Mouse (Mus musculus): ENCODE measurements at regions not wholly inside any gene's neighbourhood (a gene's known extent, or its start where the extent isn't known, plus 50 kb on each side); places are given as distances from the start of the nearest gene placed in this dataset.

- no peak for DNase-seq (ENCODE audit: low spot score)
Measured at GRCm38 (mm10) chr1:143071781-143072382, 568.6 kb upstream of the B3galt2 start.

- no peak for DNase-seq (ENCODE audit: low spot score)
Measured at GRCm38 (mm10) chr1:143074999-143075398, 565.5 kb upstream of the B3galt2 start.

GRCm38 (mm10) chr1:143080441-143080840 lies 560.0 kb upstream of the B3galt2 start:
- no peak for DNase-seq (ENCODE audit: low spot score)

- DNase-seq (ENCODE audit: low spot score) = no peak
Measured at GRCm38 (mm10) chr1:143096904-143097303, 543.6 kb upstream of the B3galt2 start.

- DNase-seq (ENCODE audit: low spot score) = no peak
Measured at GRCm38 (mm10) chr1:143098307-143098706, 542.2 kb upstream of the B3galt2 start.

- no peak for DNase-seq (ENCODE audit: low spot score)
Measured at GRCm38 (mm10) chr1:143122185-143122584, 518.3 kb upstream of the B3galt2 start.

GRCm38 (mm10) chr1:143130257-143130656 lies 510.2 kb upstream of the B3galt2 start:
- no peak for DNase-seq (ENCODE audit: low spot score)

GRCm38 (mm10) chr1:143132806-143133205 lies 507.7 kb upstream of the B3galt2 start:
- DNase-seq (ENCODE audit: low spot score) = no peak

- no peak for DNase-seq (ENCODE audit: low spot score)
Measured at GRCm38 (mm10) chr1:143145111-143145984, 495.1 kb upstream of the B3galt2 start.

GRCm38 (mm10) chr1:143171286-143171685 lies 469.2 kb upstream of the B3galt2 start:
- DNase-seq (ENCODE audit: low spot score) = no peak

- DNase-seq (ENCODE audit: low spot score) = no peak
Measured at GRCm38 (mm10) chr1:143173836-143174235, 466.6 kb upstream of the B3galt2 start.

GRCm38 (mm10) chr1:143192167-143192793 lies 448.2 kb upstream of the B3galt2 start:
- no peak for DNase-seq (ENCODE audit: low spot score)

GRCm38 (mm10) chr1:143200213-143200889 lies 440.1 kb upstream of the B3galt2 start:
- DNase-seq (ENCODE audit: low spot score) = no peak

GRCm38 (mm10) chr1:143200971-143201370 lies 439.5 kb upstream of the B3galt2 start:
- no peak for DNase-seq (ENCODE audit: low spot score)

- DNase-seq (ENCODE audit: low spot score) = no peak
Measured at GRCm38 (mm10) chr1:143202182-143202581, 438.3 kb upstream of the B3galt2 start.

GRCm38 (mm10) chr1:143204070-143204469 lies 436.4 kb upstream of the B3galt2 start:
- DNase-seq (ENCODE audit: low spot score) = no peak

- DNase-seq (ENCODE audit: low spot score) = no peak
Measured at GRCm38 (mm10) chr1:143206995-143207394, 433.5 kb upstream of the B3galt2 start.

GRCm38 (mm10) chr1:143207399-143208065 lies 432.9 kb upstream of the B3galt2 start:
- DNase-seq (ENCODE audit: low spot score) = no peak

- DNase-seq (ENCODE audit: low spot score) = no peak
Measured at GRCm38 (mm10) chr1:143217401-143217800, 423.1 kb upstream of the B3galt2 start.

GRCm38 (mm10) chr1:143231969-143232368 lies 408.5 kb upstream of the B3galt2 start:
- no peak for DNase-seq (ENCODE audit: low spot score)

- no peak for DNase-seq (ENCODE audit: low spot score)
Measured at GRCm38 (mm10) chr1:143258470-143259215, 381.8 kb upstream of the B3galt2 start.
